Mouse (Mus musculus) small intestine, adult 2 months (tissue): ENCODE measurements around the gene Abcc4. TPM values are rescaled to one million over a fixed set of nuclear protein-coding genes. Genes with fewer than 3 reads are reported as not detected.
"Not testable (repeated sequence)": the region's sequence is repeated elsewhere in the genome, so short reads cannot be mapped to it uniquely, and the experiment has no call there.

Source experiments
- H3K27ac ChIP-seq: fragments of 200-500 bp; 2 replicates; pipeline ENCODE4 v1.5.1; 2012; ENCODE audit warnings: low read depth, low read length, control low read depth, inconsistent platforms; ENCODE audit not compliant: insufficient read depth
- H3K27me3 ChIP-seq: fragments of 200-500 bp; 2 replicates; pipeline ENCODE4 v1.6.1; 2012; ENCODE audit warnings: mild to moderate bottlenecking, moderate library complexity, low read length, inconsistent platforms; ENCODE audit not compliant: control insufficient read depth, insufficient read depth
- H3K36me3 ChIP-seq: fragments of 200-500 bp; 2 replicates; pipeline ENCODE4 v1.6.1; 2012; ENCODE audit warnings: mild to moderate bottlenecking, low read length, control low read depth, inconsistent platforms; ENCODE audit not compliant: control insufficient read depth, insufficient read depth
- H3K4me1 ChIP-seq: fragments of 200-500 bp; 2 replicates; pipeline ENCODE4 v1.6.1; 2012; ENCODE audit warnings: low read length, inconsistent platforms, mixed read lengths; ENCODE audit not compliant: control insufficient read depth, insufficient read depth, insufficient read length
- H3K4me3 ChIP-seq: fragments of 200-500 bp; 2 replicates; pipeline ENCODE4 v1.5.1; 2012; ENCODE audit warnings: low read depth, mild to moderate bottlenecking, control low read depth, inconsistent platforms, low read length, moderate library complexity
- CTCF ChIP-seq: fragments of 200-500 bp; IDR thresholded peaks from 2 replicates; pipeline ENCODE4 v1.5.1; 2012; ENCODE audit warnings: low read depth, mild to moderate bottlenecking, control low read depth, inconsistent platforms, low read length, moderate library complexity, mixed read lengths; ENCODE audit not compliant: insufficient replicate concordance, insufficient read length; ENCODE audit errors: extremely low read depth
- POLR2A ChIP-seq: fragments of 200-500 bp; IDR thresholded peaks from 2 replicates; pipeline ENCODE4 v1.6.1; 2012; ENCODE audit warnings: low read depth, mild to moderate bottlenecking, control low read depth, inconsistent platforms, low read length, moderate library complexity
- WGBS: fragments of 180-500 bp; shearing (Covaris S2); methylation state at CpG from one replicate; pipeline ENCODE4 v1.1.7; 2018; 5-methylcytosine and 5-hydroxymethylcytosine counted together
- polyA plus RNA-seq: library from polyadenylated mRNA; depleted of rRNA; stranded (reverse); fragments of >200 nt; gene quantifications from 2 replicates; pipeline ENCODE4 v1.2.3, GENCODE M21; 2012

The Abcc4 gene
- polyA plus RNA-seq, 1 experiment, result 1.3 TPM

GRCm38 (mm10) chr14:118531539-118531938 is 174.5 kb downstream of the Abcc4 start:
- 86% methylated on average over 3 of the region's 3 CpGs for WGBS
- Histone ChIP-seq H3K4me1 (no peaks in the 10 kb centered on the region), H3K27ac (no peak overlapping the region), H3K4me3 (no peak overlapping the region), H3K27me3 (no peaks in the 10 kb centered on the region), H3K36me3 (no peaks in the 10 kb centered on the region)
- no peak for TF ChIP-seq POLR2A

GRCm38 (mm10) chr14:118514280-118515031 is 191.6 kb downstream of the Abcc4 start:
- 75% methylated on average over 9 of the region's 9 CpGs for WGBS
- Histone ChIP-seq H3K27ac (no peak overlapping the region), H3K36me3 (no peaks in the 10 kb centered on the region), H3K27me3 (no peaks in the 10 kb centered on the region), H3K4me3 (no peak overlapping the region), H3K4me1 (no peaks in the 10 kb centered on the region; the same call in 1 of the 2 replicates)
- TF ChIP-seq POLR2A (no peak), CTCF (no peak)

GRCm38 (mm10) chr14:118511715-118512114 is 194.3 kb downstream of the Abcc4 start:
- not testable (repeated sequence) for H3K27ac ChIP-seq, H3K36me3 ChIP-seq, H3K4me1 ChIP-seq, H3K4me3 ChIP-seq, H3K27me3 ChIP-seq
- 94% methylated on average over 6 of the region's 6 CpGs for WGBS

- H3K36me3 ChIP-seq, result no peaks in the 10 kb centered on the region
- H3K4me1 ChIP-seq, result peaks cover 2% of the 10 kb centered on the region
- no peak overlapping the region for H3K27ac ChIP-seq
- TF ChIP-seq POLR2A (no peak), CTCF (no peak)
- H3K27me3 ChIP-seq, result no peaks in the 10 kb centered on the region
- 83% methylated on average over 2 of the region's 2 CpGs for WGBS
- H3K4me3 ChIP-seq, result no peak overlapping the region
These were observed 195.2 kb downstream of the Abcc4 start for GRCm38 (mm10) chr14:118510793-118511192.

GRCm38 (mm10) chr14:118510216-118510615 is 195.8 kb downstream of the Abcc4 start:
- H3K4me1 ChIP-seq, result peaks cover 2% of the 10 kb centered on the region
- 60% methylated on average over 5 of the region's 5 CpGs for WGBS
- H3K36me3 ChIP-seq, result no peaks in the 10 kb centered on the region
- no peak for TF ChIP-seq POLR2A
- no peak for TF ChIP-seq CTCF
- no peaks in the 10 kb centered on the region for H3K27me3 ChIP-seq
- no peak overlapping the region for H3K4me3 ChIP-seq
- H3K27ac ChIP-seq, result no peak overlapping the region

- no peaks in the 10 kb centered on the region for H3K27me3 ChIP-seq
- TF ChIP-seq CTCF, result no peak
- TF ChIP-seq POLR2A, result no peak
- H3K4me3 ChIP-seq, result no peak overlapping the region
- WGBS, result 89% methylated on average over 14 of the region's 14 CpGs
- H3K4me1 ChIP-seq, result peaks cover 2% of the 10 kb centered on the region
- no peaks in the 10 kb centered on the region for H3K36me3 ChIP-seq
- H3K27ac ChIP-seq, result no peak overlapping the region
These were observed 198.2 kb downstream of the Abcc4 start for GRCm38 (mm10) chr14:118507829-118508228.

GRCm38 (mm10) chr14:118506591-118507146 is 199.3 kb downstream of the Abcc4 start:
- 59% methylated on average over 14 of the region's 14 CpGs for WGBS
- Histone ChIP-seq H3K4me1 (peaks cover 2% of the 10 kb centered on the region), H3K27me3 (no peaks in the 10 kb centered on the region), H3K4me3 (no peak overlapping the region), H3K36me3 (no peaks in the 10 kb centered on the region), H3K27ac (no peak overlapping the region)
- TF ChIP-seq POLR2A, result no peak
- no peak for TF ChIP-seq CTCF

- no peaks in the 10 kb centered on the region for H3K36me3 ChIP-seq
- WGBS, result 77% methylated on average over 2 of the region's 2 CpGs
- H3K27me3 ChIP-seq, result no peaks in the 10 kb centered on the region
- H3K27ac ChIP-seq, result no peak overlapping the region
- TF ChIP-seq CTCF (no peak), POLR2A (no peak)
- H3K4me3 ChIP-seq, result no peak overlapping the region
- no peaks in the 10 kb centered on the region for H3K4me1 ChIP-seq
These were observed 209.3 kb downstream of the Abcc4 start for GRCm38 (mm10) chr14:118496767-118497166.
